Mouse (Mus musculus): ENCODE measurements around the gene Dynlt1b. TPM values are rescaled to one million over a fixed set of nuclear protein-coding genes. Genes with fewer than 3 reads are reported as not detected.
A peak's percentile ranks its signal among the peaks of the same experiment; 100 is the strongest.
"Not testable (repeated sequence)": the region's sequence is repeated elsewhere in the genome, so short reads cannot be mapped to it uniquely, and the experiment has no call there.

The Dynlt1b gene
- polyA plus RNA-seq, 1 experiment from 2014 or later, result 613 TPM

GRCm38 (mm10) chr17:6417118-6417517 lies 12.8 kb upstream of the Dynlt1b start:
- not testable (repeated sequence) for H3K36me3 ChIP-seq (ENCODE audit: control insufficient read depth, insufficient read depth, low read length); H3K27ac ChIP-seq (ENCODE audit: low read depth); ATAC-seq (replicated peaks; ENCODE audit: low FRiP score, low TSS enrichment, low read depth); H3K4me2 ChIP-seq (ENCODE audit: low read length); H3K9ac ChIP-seq (ENCODE audit: low read length); H3K4me1 ChIP-seq (replicated peaks; ENCODE audit: control insufficient read depth, insufficient read depth, low read length); DNase-seq (ENCODE audit: low spot score); H3K4me3 ChIP-seq (ENCODE audit: low read depth, low read length); H3K27me3 ChIP-seq (replicated peaks; ENCODE audit: control insufficient read depth, insufficient read depth, low read length); H3K9me3 ChIP-seq (ENCODE audit: control insufficient read depth, low read length)
- 41% methylated on average over 4 of the region's 7 CpGs for WGBS

GRCm38 (mm10) chr17:6420557-6420956 lies 9.4 kb upstream of the Dynlt1b start:
- not testable (repeated sequence) for H3K4me3 ChIP-seq (ENCODE audit: low read depth, low read length); H3K9ac ChIP-seq (ENCODE audit: low read length); H3K4me1 ChIP-seq (replicated peaks; ENCODE audit: control insufficient read depth, insufficient read depth, low read length); H3K9me3 ChIP-seq (ENCODE audit: control insufficient read depth, low read length); H3K4me2 ChIP-seq (ENCODE audit: low read length); H3K27ac ChIP-seq (ENCODE audit: low read depth); DNase-seq (ENCODE audit: low spot score); ATAC-seq (replicated peaks; ENCODE audit: low FRiP score, low TSS enrichment, low read depth); H3K27me3 ChIP-seq (replicated peaks; ENCODE audit: control insufficient read depth, insufficient read depth, low read length); H3K36me3 ChIP-seq (ENCODE audit: control insufficient read depth, insufficient read depth, low read length)
- 81% methylated on average over 1 of the region's 2 CpGs for WGBS

GRCm38 (mm10) chr17:6421547-6422326 lies 8.2 kb upstream of the Dynlt1b start:
- not testable (repeated sequence) for H3K4me2 ChIP-seq (ENCODE audit: low read length); H3K27ac ChIP-seq (ENCODE audit: low read depth); H3K9ac ChIP-seq (ENCODE audit: low read length); H3K4me1 ChIP-seq (replicated peaks; ENCODE audit: control insufficient read depth, insufficient read depth, low read length); H3K9me3 ChIP-seq (ENCODE audit: control insufficient read depth, low read length); H3K27me3 ChIP-seq (replicated peaks; ENCODE audit: control insufficient read depth, insufficient read depth, low read length); DNase-seq (ENCODE audit: low spot score); H3K4me3 ChIP-seq (ENCODE audit: low read depth, low read length); H3K36me3 ChIP-seq (ENCODE audit: control insufficient read depth, insufficient read depth, low read length); ATAC-seq (replicated peaks; ENCODE audit: low FRiP score, low TSS enrichment, low read depth)
- WGBS, result 56% methylated on average over 10 of the region's 14 CpGs

GRCm38 (mm10) chr17:6422370-6422769 lies 7.5 kb upstream of the Dynlt1b start:
- not testable (repeated sequence) for H3K9ac ChIP-seq (ENCODE audit: low read length); H3K36me3 ChIP-seq (ENCODE audit: control insufficient read depth, insufficient read depth, low read length); DNase-seq (ENCODE audit: low spot score); H3K4me2 ChIP-seq (ENCODE audit: low read length); H3K4me3 ChIP-seq (ENCODE audit: low read depth, low read length); H3K4me1 ChIP-seq (replicated peaks; ENCODE audit: control insufficient read depth, insufficient read depth, low read length); H3K27me3 ChIP-seq (replicated peaks; ENCODE audit: control insufficient read depth, insufficient read depth, low read length); H3K27ac ChIP-seq (ENCODE audit: low read depth); H3K9me3 ChIP-seq (ENCODE audit: control insufficient read depth, low read length)
- 67% methylated on average over 2 of the region's 2 CpGs for WGBS
- ATAC-seq (replicated peaks; ENCODE audit: low FRiP score, low TSS enrichment, low read depth), result 0 out of 2 replicates have a peak, but pooled peaks have one; percentile 9

GRCm38 (mm10) chr17:6422805-6423204 lies 7.1 kb upstream of the Dynlt1b start:
- ATAC-seq (replicated peaks; ENCODE audit: low FRiP score, low TSS enrichment, low read depth); H3K9me3 ChIP-seq (ENCODE audit: control insufficient read depth, low read length); H3K4me3 ChIP-seq (ENCODE audit: low read depth, low read length); H3K4me2 ChIP-seq (ENCODE audit: low read length); DNase-seq (ENCODE audit: low spot score); H3K9ac ChIP-seq (ENCODE audit: low read length); H3K27me3 ChIP-seq (replicated peaks; ENCODE audit: control insufficient read depth, insufficient read depth, low read length); H3K36me3 ChIP-seq (ENCODE audit: control insufficient read depth, insufficient read depth, low read length); H3K4me1 ChIP-seq (replicated peaks; ENCODE audit: control insufficient read depth, insufficient read depth, low read length); H3K27ac ChIP-seq (ENCODE audit: low read depth): not testable (repeated sequence)
- WGBS, result 66% methylated on average over 3 of the region's 3 CpGs

GRCm38 (mm10) chr17:6424294-6424980 lies 5.5 kb upstream of the Dynlt1b start:
- not testable (repeated sequence) for H3K27ac ChIP-seq (ENCODE audit: low read depth)

GRCm38 (mm10) chr17:6425325-6425724 lies 4.6 kb upstream of the Dynlt1b start:
- 92% methylated on average over 2 of the region's 3 CpGs for WGBS
- not testable (repeated sequence) for H3K27me3 ChIP-seq (replicated peaks; ENCODE audit: control insufficient read depth, insufficient read depth, low read length); H3K4me1 ChIP-seq (replicated peaks; ENCODE audit: control insufficient read depth, insufficient read depth, low read length); DNase-seq (ENCODE audit: low spot score); H3K4me2 ChIP-seq (ENCODE audit: low read length); H3K36me3 ChIP-seq (ENCODE audit: control insufficient read depth, insufficient read depth, low read length); H3K27ac ChIP-seq (ENCODE audit: low read depth); H3K9me3 ChIP-seq (ENCODE audit: control insufficient read depth, low read length); H3K9ac ChIP-seq (ENCODE audit: low read length); ATAC-seq (replicated peaks; ENCODE audit: low FRiP score, low TSS enrichment, low read depth); H3K4me3 ChIP-seq (ENCODE audit: low read depth, low read length)

More at GRCm38 (mm10) chr17:6424294-6424980, 5.5 kb upstream of the Dynlt1b start:
- H3K4me1 ChIP-seq (replicated peaks; ENCODE audit: control insufficient read depth, insufficient read depth, low read length); H3K9me3 ChIP-seq (ENCODE audit: control insufficient read depth, low read length); H3K27me3 ChIP-seq (replicated peaks; ENCODE audit: control insufficient read depth, insufficient read depth, low read length); H3K4me3 ChIP-seq (ENCODE audit: low read depth, low read length); H3K9ac ChIP-seq (ENCODE audit: low read length); H3K36me3 ChIP-seq (ENCODE audit: control insufficient read depth, insufficient read depth, low read length); H3K4me2 ChIP-seq (ENCODE audit: low read length): not testable (repeated sequence)
- peak; percentile 61 for DNase-seq (ENCODE audit: low spot score)
- 46% methylated on average over 12 of the region's 12 CpGs for WGBS
- peak; percentile 52; the same call in 1 of the 2 replicates for ATAC-seq (replicated peaks; ENCODE audit: low FRiP score, low TSS enrichment, low read depth)

- H3K27me3 ChIP-seq (replicated peaks; ENCODE audit: control insufficient read depth, insufficient read depth, low read length); H3K36me3 ChIP-seq (ENCODE audit: control insufficient read depth, insufficient read depth, low read length); H3K9me3 ChIP-seq (ENCODE audit: control insufficient read depth, low read length); ATAC-seq (replicated peaks; ENCODE audit: low FRiP score, low TSS enrichment, low read depth); H3K9ac ChIP-seq (ENCODE audit: low read length); H3K4me1 ChIP-seq (replicated peaks; ENCODE audit: control insufficient read depth, insufficient read depth, low read length); H3K4me3 ChIP-seq (ENCODE audit: low read depth, low read length); H3K4me2 ChIP-seq (ENCODE audit: low read length); DNase-seq (ENCODE audit: low spot score); H3K27ac ChIP-seq (ENCODE audit: low read depth): not testable (repeated sequence)
- WGBS, result 71% methylated on average over 3 of the region's 8 CpGs
Observed at GRCm38 (mm10) chr17:6426869-6427268, 3.0 kb upstream of the Dynlt1b start.

Measured in intestine, embryonic 14.5 days (tissue).